Mouse (Mus musculus): ENCODE results near the gene Kcnab2.

The Kcnab2 gene

GRCm38 (mm10) chr4:152466601-152467000, 11.1 kb downstream of the Kcnab2 start:
- ChIA-PET CTCF (interaction anchor here in 2 of 4 experiments (0.6 to 1.4 kb wide), 3 partner anchors 32 to 295 kb away, joined by 3 to 4 read pairs (median 3); no protein-coding TSS in a partner anchor), POLR2A (interaction anchor here in 2 of 4 experiments (0.6 to 1.1 kb wide), 2 partner anchors 11 to 252 kb away, joined by 3 to 4 read pairs; no protein-coding TSS in a partner anchor)

- ChIA-PET CTCF (interaction anchor here in 1 of 4 experiments (1.3 kb wide), 1 partner anchor 30 kb away, joined by 3 read pairs; no protein-coding TSS in a partner anchor), POLR2A (interaction anchor here in 1 of 4 experiments (0.7 kb wide), 1 partner anchor 47 kb away, joined by 4 read pairs; no protein-coding TSS in a partner anchor)
These were observed 12.6 kb downstream of the Kcnab2 start for GRCm38 (mm10) chr4:152465116-152465515.

- ChIA-PET POLR2A (interaction anchor here in 1 of 4 experiments (1.0 to 1.1 kb wide), 2 partner anchors 11 to 25 kb away, joined by 4 read pairs; no protein-coding TSS in a partner anchor), CTCF (no interaction called here)
These were observed 14.5 kb downstream of the Kcnab2 start for GRCm38 (mm10) chr4:152463147-152463546.

- CTCF ChIA-PET = interaction anchor here in 1 of 4 experiments (1.4 kb wide), 1 partner anchor 30 kb away, joined by 5 read pairs; no protein-coding TSS in a partner anchor
- POLR2A ChIA-PET = interaction anchor here in 1 of 4 experiments (0.6 to 1.1 kb wide), 3 partner anchors 12 to 758 kb away, joined by 4 to 5 read pairs (median 4); no protein-coding TSS in a partner anchor
These were observed 15.2 kb downstream of the Kcnab2 start for GRCm38 (mm10) chr4:152462516-152462915.

- POLR2A ChIA-PET = no interaction called here
- CTCF ChIA-PET = no interaction called here
These were observed 20.0 kb downstream of the Kcnab2 start for GRCm38 (mm10) chr4:152457673-152458072.

- CTCF ChIA-PET = no interaction called here
- POLR2A ChIA-PET = interaction anchor here in 1 of 4 experiments (1.0 kb wide), 1 partner anchor 25 kb away, joined by 3 read pairs; no protein-coding TSS in a partner anchor
These were observed 21.1 kb downstream of the Kcnab2 start for GRCm38 (mm10) chr4:152456609-152457008.

GRCm38 (mm10) chr4:152454153-152454552, 23.5 kb downstream of the Kcnab2 start:
- ChIA-PET CTCF (interaction anchor here in 3 of 4 experiments (0.5 to 1.9 kb wide), 3 partner anchors 19 to 535 kb away, joined by 4 to 6 read pairs (median 5); no protein-coding TSS in a partner anchor), POLR2A (no interaction called here)

- CTCF ChIA-PET = interaction anchor here in 2 of 4 experiments (0.5 to 1.9 kb wide), 4 partner anchors 16 to 500 kb away, joined by 3 to 5 read pairs (median 4); no protein-coding TSS in a partner anchor
- POLR2A ChIA-PET = no interaction called here
These were observed 24.6 kb downstream of the Kcnab2 start for GRCm38 (mm10) chr4:152453079-152453478.

GRCm38 (mm10) chr4:152451371-152451770, 26.3 kb downstream of the Kcnab2 start:
- CTCF ChIA-PET = interaction anchor here in 3 of 4 experiments (0.6 to 1.6 kb wide), 3 partner anchors 16 to 315 kb away, joined by 3 to 6 read pairs (median 4); no protein-coding TSS in a partner anchor
- POLR2A ChIA-PET = no interaction called here

GRCm38 (mm10) chr4:152448666-152449018, 29.0 kb downstream of the Kcnab2 start:
- POLR2A ChIA-PET = interaction anchor here in 1 of 4 experiments (0.6 kb wide), 1 partner anchor 55 kb away, joined by 3 read pairs; no protein-coding TSS in a partner anchor
- CTCF ChIA-PET = interaction anchor here in 3 of 4 experiments (0.6 to 2.1 kb wide), 6 partner anchors 8 to 215 kb away, joined by 3 to 7 read pairs (median 4); no protein-coding TSS in a partner anchor

- ChIA-PET CTCF (interaction anchor here in 3 of 4 experiments (0.6 to 2.1 kb wide), 6 partner anchors 8 to 1900 kb away, joined by 3 to 7 read pairs (median 4); no protein-coding TSS in a partner anchor), POLR2A (interaction anchor here in 2 of 4 experiments (0.6 to 1.2 kb wide), 3 partner anchors 25 to 111 kb away, joined by 3 to 4 read pairs (median 4); no protein-coding TSS in a partner anchor)
These were observed 29.7 kb downstream of the Kcnab2 start for GRCm38 (mm10) chr4:152447731-152448665.

GRCm38 (mm10) chr4:152446178-152446577, 31.5 kb downstream of the Kcnab2 start:
- CTCF ChIA-PET = no interaction called here
- POLR2A ChIA-PET = interaction anchor here in 1 of 4 experiments (0.6 to 1.5 kb wide), 4 partner anchors 16 to 94 kb away, joined by 3 read pairs; no protein-coding TSS in a partner anchor

GRCm38 (mm10) chr4:152441536-152441935, 36.1 kb downstream of the Kcnab2 start:
- ChIA-PET CTCF (interaction anchor here (0.6 to 4.2 kb wide), 23 partner anchors 8 to 1059 kb away, joined by 3 to 21 read pairs (median 4); partner anchors contain the start of genes Hes3 (in 1 of the 4), Kcnab2 (in 1 of the 4) and Rnf207 (in 1 of the 4)), POLR2A (interaction anchor here in 2 of 4 experiments (0.6 to 1.5 kb wide), 3 partner anchors 9 to 81 kb away, joined by 3 read pairs; no protein-coding TSS in a partner anchor)

- ChIA-PET CTCF (interaction anchor here (0.6 to 4.2 kb wide), 25 partner anchors 8 to 470 kb away, joined by 3 to 21 read pairs (median 4); partner anchors contain the start of genes Kcnab2 (in 1 of the 4) and Rnf207 (in 1 of the 4)), POLR2A (interaction anchor here in 2 of 4 experiments (1.2 to 1.5 kb wide), 3 partner anchors 8 to 80 kb away, joined by 3 read pairs; partner anchors contain the start of gene Kcnab2 (in 1 of the 2))
These were observed 36.8 kb downstream of the Kcnab2 start for GRCm38 (mm10) chr4:152440882-152441281.

- POLR2A ChIA-PET = interaction anchor here in 3 of 4 experiments (0.6 to 2.2 kb wide), 13 partner anchors 9 to 118 kb away, joined by 3 to 11 read pairs (median 4); partner anchors contain the start of genes Rnf207 (in 1 of the 3) and Rpl22 (in 1 of the 3)
- CTCF ChIA-PET = interaction anchor here (0.7 to 5.0 kb wide), 128 partner anchors 9 to 1798 kb away, joined by 3 to 84 read pairs (median 5); partner anchors contain the start of genes Rnf207 (in 4 of the 4), Chd5 (in 2 of the 4), Kcnab2 (in 2 of the 4) and Rpl22 (in 2 of the 4)
These were observed 42.4 kb downstream of the Kcnab2 start for GRCm38 (mm10) chr4:152435255-152435654.

GRCm38 (mm10) chr4:152434836-152435235, 42.8 kb downstream of the Kcnab2 start:
- POLR2A ChIA-PET = interaction anchor here in 3 of 4 experiments (0.6 to 2.2 kb wide), 15 partner anchors 9 to 117 kb away, joined by 3 to 11 read pairs (median 4); partner anchors contain the start of genes Rnf207 (in 1 of the 3) and Rpl22 (in 1 of the 3)

GRCm38 (mm10) chr4:152432308-152432707, 45.4 kb downstream of the Kcnab2 start:
- CTCF ChIA-PET = interaction anchor here (0.7 to 5.0 kb wide), 16 partner anchors 8 to 219 kb away, joined by 3 to 84 read pairs (median 6); partner anchors contain the start of genes Chd5 (in 1 of the 4) and Rpl22 (in 1 of the 4)
- POLR2A ChIA-PET = interaction anchor here in 3 of 4 experiments (0.6 to 1.5 kb wide), 4 partner anchors 9 to 107 kb away, joined by 3 to 5 read pairs (median 4); partner anchors contain the start of gene Rpl22 (in 1 of the 3)

More at GRCm38 (mm10) chr4:152434836-152435235, 42.8 kb downstream of the Kcnab2 start:
- CTCF ChIA-PET = interaction anchor here (0.5 to 5.0 kb wide), 167 partner anchors 10 to 1488 kb away, joined by 3 to 84 read pairs (median 4); partner anchors contain the start of genes Rnf207 (in 4 of the 4), Chd5 (in 2 of the 4), Kcnab2 (in 2 of the 4) and Nphp4 (in 2 of the 4)

Data from embryonic stem cell, embryonic (primary cell).